Mouse (Mus musculus) hindbrain, postnatal 0 days (tissue): ENCODE data around the gene Agxt. TPM values are rescaled to one million over a fixed set of nuclear protein-coding genes. Genes with fewer than 3 reads are reported as not detected.

ENCODE experiments used
- ATAC-seq: fragments of 200-750 bp; cut with Nextera tagmentation; 2 replicates; pipeline ENCODE4 v1.8.0; 2017; ENCODE audit warnings: mild to moderate bottlenecking, moderate TSS enrichment, moderate library complexity
- DNase-seq: peaks from one replicate; pipeline ENCODE4 v3.0.0-alpha.2; 2015; ENCODE audit warnings: low spot score
- H3K27ac ChIP-seq: fragments of 300-500 bp; sonication (generic); 2 replicates; pipeline ENCODE4 v1.5.1; 2014; ENCODE audit warnings: mild to moderate bottlenecking
- H3K27me3 ChIP-seq: fragments of 300-500 bp; sonication (generic); 2 replicates; pipeline ENCODE4 v1.6.1; 2014; ENCODE audit warnings: low read length, mixed read lengths; ENCODE audit not compliant: insufficient read depth
- H3K36me3 ChIP-seq: fragments of 300-500 bp; sonication (generic); 2 replicates; pipeline ENCODE4 v1.6.1; 2014; ENCODE audit warnings: low read length, mixed read lengths; ENCODE audit not compliant: insufficient read depth
- H3K4me1 ChIP-seq: fragments of 300-500 bp; sonication (generic); 2 replicates; pipeline ENCODE4 v1.6.1; 2014; ENCODE audit warnings: antibody characterized with exemption, low read length, mixed read lengths; ENCODE audit not compliant: insufficient read depth
- H3K4me2 ChIP-seq: fragments of 300-500 bp; sonication (generic); 2 replicates; pipeline ENCODE4 v1.6.1; 2014; ENCODE audit warnings: low read depth, mild to moderate bottlenecking, low read length, moderate library complexity, mixed read lengths
- H3K4me3 ChIP-seq: fragments of 300-500 bp; sonication (generic); 2 replicates; pipeline ENCODE4 v1.5.1; 2014; ENCODE audit warnings: low read length
- H3K9ac ChIP-seq: fragments of 300-500 bp; sonication (generic); replicated peaks from 2 replicates; pipeline ENCODE4 v1.6.1; 2014; ENCODE audit warnings: mild to moderate bottlenecking, low read length, moderate library complexity, mixed read lengths
- H3K9me3 ChIP-seq: fragments of 300-500 bp; sonication (generic); 2 replicates; pipeline ENCODE4 v1.6.1; 2016; ENCODE audit warnings: low read length, mixed read lengths
- CTCF ChIP-seq: IDR thresholded peaks from 2 replicates; pipeline ENCODE4 v1.5.1; 2016; ENCODE audit warnings: antibody characterized with exemption, control low read depth, low read depth
- WGBS: fragments of 180-500 bp; shearing (Covaris S2); extraction: QIAGEN DNeasy Blood & Tissue Kit; methylation state at CpG from one replicate; pipeline ENCODE4 v1.1.7; 2014; 5-methylcytosine and 5-hydroxymethylcytosine counted together
- polyA plus RNA-seq: library from polyadenylated mRNA; unstranded; fragments of >200 nt; fragmentation: Nextera tagmentation; extraction: Ambion mirVana; gene quantifications from 2 replicates; pipeline ENCODE4 v1.2.1, GENCODE M21; 2015
- total RNA-seq: library from RNA; depleted of rRNA; stranded (reverse); fragments of >200 nt; gene quantifications from 2 replicates; pipeline ENCODE4 v1.2.3, GENCODE M21; 2014

The Agxt gene
- total and polyA plus RNA-seq, 2 experiments from 2014 or later, result not detected

GRCm38 (mm10) chr1:93144176-93144575 is 9.1 kb downstream of the Agxt start:
- Histone ChIP-seq H3K36me3 (no peaks in the 10 kb centered on the region), H3K27ac (no peak overlapping the region), H3K9ac (no peak overlapping the region), H3K9me3 (no peaks in the 10 kb centered on the region), H3K4me2 (no peak overlapping the region), H3K4me3 (no peak overlapping the region), H3K4me1 (no peaks in the 10 kb centered on the region), H3K27me3 (no peaks in the 10 kb centered on the region)
- DNase-seq (peak; percentile 39), ATAC-seq (peak; percentile 58)
- WGBS, result 54% methylated on average over 9 of the region's 9 CpGs
- TF ChIP-seq CTCF, result no peak

DNA sequence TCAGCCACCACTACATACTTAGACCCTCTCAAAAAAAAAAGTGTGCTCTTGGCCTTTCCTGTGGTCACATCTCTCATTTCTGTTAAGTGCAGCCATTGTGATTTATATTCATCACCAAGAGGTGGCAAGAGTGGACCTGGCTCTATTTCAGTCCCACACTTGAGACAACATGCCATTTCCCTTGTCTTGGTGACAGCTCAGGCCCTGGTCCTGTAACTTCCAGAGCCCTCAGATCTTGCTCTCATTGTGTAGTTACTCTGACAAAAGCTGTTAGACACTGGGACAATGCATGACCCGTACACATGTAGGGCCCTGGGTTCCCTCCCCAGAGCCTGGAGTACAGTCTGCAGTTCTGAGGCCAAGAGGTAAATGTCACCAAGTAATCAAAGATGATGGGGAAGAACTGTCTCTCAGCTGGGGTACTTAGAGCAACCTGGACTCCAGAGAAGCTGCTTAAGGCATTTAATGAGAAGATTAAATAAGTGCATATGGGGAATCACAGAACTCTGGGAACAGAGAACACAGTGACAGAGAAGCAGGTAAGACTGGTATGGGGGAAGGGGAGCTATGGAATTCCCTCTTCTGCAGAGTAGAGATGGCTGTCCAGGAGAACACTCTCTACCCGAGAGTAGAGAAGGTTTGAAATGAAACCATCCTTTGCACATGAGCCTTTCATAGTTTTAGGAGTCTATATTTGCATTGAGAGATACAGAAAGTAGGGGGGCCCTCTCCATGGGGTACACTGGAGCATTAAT is 16.0 kb downstream of the Agxt start:
- H3K9ac ChIP-seq, result no peak overlapping the region
- ATAC-seq (no peak), DNase-seq (no peak)
- no peaks in the 10 kb centered on the region for H3K36me3 ChIP-seq
- H3K27ac ChIP-seq, result no peak overlapping the region
- 65% methylated on average over 2 of the region's 2 CpGs for WGBS
- TF ChIP-seq CTCF, result no peak
- no peaks in the 10 kb centered on the region for H3K9me3 ChIP-seq
- H3K4me1 ChIP-seq, result no peaks in the 10 kb centered on the region
- no peak overlapping the region for H3K4me3 ChIP-seq
- no peak overlapping the region for H3K4me2 ChIP-seq
- H3K27me3 ChIP-seq, result no peaks in the 10 kb centered on the region

DNA sequence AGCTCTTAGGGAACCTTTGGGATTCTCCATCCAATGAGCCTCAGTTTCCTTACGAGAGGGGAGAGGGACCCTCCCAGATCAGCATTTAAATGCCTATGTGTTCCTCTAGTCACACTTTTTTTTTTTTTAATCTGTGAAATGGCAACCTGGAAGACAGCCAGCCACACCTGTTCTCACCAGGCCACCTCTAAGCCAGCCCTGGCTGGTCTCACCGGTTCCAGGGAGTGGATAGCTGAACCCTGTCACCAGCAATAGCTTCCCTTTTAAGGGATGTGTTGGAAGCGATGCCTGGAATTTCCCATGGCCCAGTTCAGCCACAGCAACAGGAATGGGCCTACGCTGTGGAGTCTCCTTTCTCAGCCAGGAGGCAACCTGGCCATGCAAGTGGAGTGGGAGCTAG is 22.5 kb downstream of the Agxt start:
- WGBS, result 79% methylated on average over 4 of the region's 4 CpGs
- Histone ChIP-seq H3K4me2 (no peak overlapping the region), H3K4me3 (no peak overlapping the region), H3K27me3 (no peaks in the 10 kb centered on the region), H3K9me3 (no peaks in the 10 kb centered on the region), H3K4me1 (no peaks in the 10 kb centered on the region), H3K9ac (no peak overlapping the region), H3K27ac (no peak overlapping the region), H3K36me3 (no peaks in the 10 kb centered on the region)
- no peak for DNase-seq
- ATAC-seq, result no peak
- no peak for TF ChIP-seq CTCF

DNA sequence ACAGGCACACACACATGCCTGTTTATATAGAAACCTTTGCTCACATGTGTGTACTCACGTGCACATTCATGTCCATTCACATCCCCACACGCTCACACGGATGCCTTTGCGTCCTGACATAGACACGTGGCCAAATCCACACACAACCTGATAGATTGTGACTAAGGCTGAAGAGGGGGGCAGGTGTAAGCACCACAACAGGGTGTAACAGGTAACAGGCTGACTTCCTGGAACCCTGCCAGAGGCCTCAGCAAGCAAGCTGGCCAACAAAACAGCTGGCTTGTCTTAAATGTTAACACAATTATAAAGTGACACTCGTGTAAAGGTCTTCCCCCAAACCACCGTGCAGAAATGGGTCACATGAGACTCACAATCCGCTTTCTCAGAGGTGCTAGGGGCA is 23.9 kb downstream of the Agxt start:
- 90% methylated on average over 8 of the region's 8 CpGs for WGBS
- no peak for ATAC-seq

DNA sequence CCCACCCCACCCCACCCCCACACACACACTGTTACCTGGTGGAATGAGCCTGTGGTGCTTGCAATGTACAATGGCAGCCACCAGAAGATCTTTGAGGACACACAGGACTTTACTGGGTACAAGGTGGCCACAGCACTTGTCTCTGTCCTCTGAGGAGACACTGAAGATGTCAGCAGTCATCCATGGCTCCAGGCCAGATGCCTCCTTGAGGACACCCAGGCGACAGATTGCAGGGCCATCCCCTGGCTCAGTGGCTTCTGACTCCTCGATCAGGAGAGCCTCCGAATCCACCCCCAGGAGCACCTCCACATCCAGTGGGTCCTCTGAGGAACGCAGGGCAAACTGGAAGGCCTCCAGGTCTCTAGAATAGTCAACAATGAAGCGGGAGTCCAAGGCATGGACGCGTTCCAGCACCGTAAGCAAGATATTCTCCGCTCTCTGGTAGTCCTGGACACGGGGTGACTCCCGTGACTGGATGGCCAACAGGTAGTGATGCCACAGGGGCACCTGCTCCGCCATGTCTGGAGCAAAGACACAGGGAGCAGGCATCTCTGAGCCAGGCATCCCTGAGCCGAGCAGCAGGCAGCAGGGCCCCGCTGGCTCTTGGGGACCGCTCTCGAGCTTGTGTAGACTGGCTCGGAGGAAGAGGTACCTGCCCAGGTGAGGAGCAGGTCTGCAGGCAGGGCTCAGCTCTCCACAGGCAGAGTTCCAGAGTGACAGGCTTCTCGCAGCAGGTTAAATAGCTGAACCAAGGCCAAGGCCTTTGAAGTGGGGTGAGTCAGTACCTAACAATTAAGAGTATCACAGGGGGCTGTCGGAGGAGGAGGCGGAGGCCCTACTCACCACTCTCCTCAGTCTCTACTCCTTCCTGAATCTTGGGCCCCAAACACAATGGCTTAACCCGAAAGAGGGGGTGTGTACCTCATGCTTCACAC is 24.8 kb downstream of the Agxt start:
- WGBS, result 74% methylated on average over 21 of the region's 21 CpGs
- Histone ChIP-seq H3K36me3 (no peaks in the 10 kb centered on the region), H3K4me3 (no peak overlapping the region), H3K27me3 (no peaks in the 10 kb centered on the region), H3K4me1 (no peaks in the 10 kb centered on the region), H3K4me2 (no peak overlapping the region), H3K9me3 (no peaks in the 10 kb centered on the region), H3K27ac (no peak overlapping the region), H3K9ac (no peak overlapping the region)
- TF ChIP-seq CTCF, result no peak
- DNase-seq (no peak), ATAC-seq (no peak)

More for the DNA sequence above, 23.9 kb downstream of the Agxt start:
- Histone ChIP-seq H3K9me3 (no peaks in the 10 kb centered on the region), H3K4me2 (no peak overlapping the region), H3K27me3 (no peaks in the 10 kb centered on the region), H3K9ac (no peak overlapping the region), H3K4me3 (no peak overlapping the region), H3K27ac (no peak overlapping the region), H3K4me1 (no peaks in the 10 kb centered on the region), H3K36me3 (no peaks in the 10 kb centered on the region)
- no peak for DNase-seq
- no peak for TF ChIP-seq CTCF

GRCm38 (mm10) chr1:93160501-93161133 is 25.6 kb downstream of the Agxt start, which contains the start of gene 2310007B03Rik:
Gene 2310007B03Rik (minus strand): TSS chr1:93160948.
- Histone ChIP-seq H3K27ac (no peak within 1 kb of the TSS), H3K27me3 (no peaks in the 10 kb centered on the region), H3K9ac (no peak within 1 kb of the TSS), H3K9me3 (no peaks in the 10 kb centered on the region), H3K4me2 (no peak within 1 kb of the TSS), H3K4me3 (no peak within 1 kb of the TSS), H3K36me3 (no peaks in the 10 kb centered on the region), H3K4me1 (no peaks in the 10 kb centered on the region)
- ATAC-seq (no peak), DNase-seq (no peak)
- WGBS, result 79% methylated on average over 8 of the region's 8 CpGs
- no peak for TF ChIP-seq CTCF
